Mouse (Mus musculus) heart, postnatal 25 days (tissue): ENCODE data around the gene Ddx39. TPM values are rescaled to one million over a fixed set of nuclear protein-coding genes. Genes with fewer than 3 reads are reported as not detected.

Experiments used
- DNase-seq: peaks from one replicate; pipeline ENCODE4 v3.0.0; 2022; ENCODE audit warnings: low spot score
- intact Hi-C: fragments of 180-260 bp; cut with DNase I; formaldehyde crosslinking; loops from one replicate; pipeline ENCODE4 v1.15.1; 2025
- microRNA-seq: library from miRNA; unstranded; fragments of <30 nt; microRNA quantifications from one replicate; pipeline ENCODE4 v1.2.0, GENCODE M21; 2022
- total RNA-seq, 2 experiments: library from RNA; stranded (reverse); gene quantifications; 2 replicates each; pipeline ENCODE4 v1.2.3; 2021

Gene Ddx39
- total RNA-seq, 2 experiments from 2014 or later: 20.0 to 21.6 TPM

- intact Hi-C loops: no loop called here
- DNase-seq: no peak
Observed at GRCm38 (mm10) chr8:83758298-83758697, 43.3 kb downstream of the Ddx39 start.

GRCm38 (mm10) chr8:83759231-83759759 lies 44.3 kb downstream of the Ddx39 start:
- intact Hi-C loops: no loop called here
- DNase-seq: no peak

- no peak for DNase-seq
- intact Hi-C loops: no loop called here
Observed at GRCm38 (mm10) chr8:83764116-83764515, 49.1 kb downstream of the Ddx39 start.

GRCm38 (mm10) chr8:83764717-83765116 lies 49.7 kb downstream of the Ddx39 start:
- intact Hi-C loops: no loop called here

DNA sequence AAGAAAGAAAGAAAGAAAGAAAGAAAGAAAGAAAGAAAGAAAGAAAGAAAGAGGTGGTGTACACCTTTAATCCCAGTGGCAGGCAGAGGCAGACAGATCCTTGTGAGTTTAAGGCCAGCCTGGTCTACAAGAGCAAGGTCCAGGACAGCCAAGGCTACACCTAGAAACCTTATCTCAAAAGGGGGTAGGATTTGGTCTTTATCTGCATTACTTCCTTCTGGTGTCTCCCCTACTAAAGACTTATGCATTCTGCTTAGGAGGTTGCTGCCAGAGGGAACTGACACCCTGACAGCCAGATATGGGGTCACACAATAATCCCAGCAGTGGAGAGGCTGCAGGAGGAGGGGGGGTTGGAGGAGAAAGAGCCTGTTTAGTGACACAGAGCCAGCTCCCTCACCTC lies 50.7 kb downstream of the Ddx39 start:
- no peak for DNase-seq
- intact Hi-C loops: no loop called here

More at GRCm38 (mm10) chr8:83764717-83765116, 49.7 kb downstream of the Ddx39 start:
- DNase-seq: no peak

GRCm38 (mm10) chr8:83767442-83767841 lies 52.5 kb downstream of the Ddx39 start:
- intact Hi-C loops: no loop called here
- DNase-seq: no peak

DNA sequence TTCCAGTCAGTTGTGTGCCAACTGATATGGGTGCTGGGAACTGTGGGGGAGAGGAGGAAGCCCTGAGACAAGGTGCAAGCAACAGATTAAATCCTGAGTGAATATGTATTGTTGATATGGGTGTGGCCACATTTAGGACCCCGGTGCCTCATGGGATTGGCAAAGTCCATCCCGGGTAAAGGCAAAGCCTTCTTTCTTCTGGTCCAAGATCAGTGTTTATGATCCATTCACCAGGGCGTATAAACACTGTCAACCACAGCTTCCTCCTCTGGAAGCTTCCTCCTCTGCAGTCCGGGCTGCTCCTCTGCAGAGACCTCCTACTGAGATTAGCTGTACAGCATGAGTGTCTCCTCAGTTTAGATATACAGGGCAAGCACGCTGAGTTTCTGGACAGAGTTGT lies 53.5 kb downstream of the Ddx39 start:
- intact Hi-C loops: no loop called here
- DNase-seq: no peak

- intact Hi-C loops: loop anchor here (5.0 kb wide), 1 partner anchor 32 kb away; no protein-coding TSS in a partner anchor
- no peak for DNase-seq
Observed at GRCm38 (mm10) chr8:83769720-83770119, 54.7 kb downstream of the Ddx39 start.

DNA sequence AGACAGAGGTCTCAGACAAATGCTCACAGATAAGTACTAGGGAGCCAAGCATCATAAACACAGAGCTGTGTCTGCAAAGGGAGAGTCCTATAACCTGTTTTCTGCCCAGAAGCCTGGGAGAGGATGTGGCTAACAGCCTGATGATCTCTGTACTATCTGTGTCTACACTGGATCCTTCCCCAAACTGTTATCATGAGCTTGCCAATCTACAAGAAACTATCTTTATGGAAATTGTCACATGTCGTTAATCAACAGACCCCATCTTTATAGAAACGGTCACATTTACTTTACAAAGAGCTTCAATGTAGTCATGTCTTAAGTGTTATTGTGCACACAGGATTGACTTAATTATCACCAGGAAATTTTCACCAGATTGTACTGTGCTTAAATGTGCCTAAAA lies 55.7 kb downstream of the Ddx39 start:
- DNase-seq: no peak
- intact Hi-C loops: loop anchor here (5.0 kb wide), 1 partner anchor 33 kb away; no protein-coding TSS in a partner anchor

- intact Hi-C loops: loop anchor here (5.0 kb wide), 1 partner anchor 34 kb away; no protein-coding TSS in a partner anchor
- DNase-seq: no peak
Observed at GRCm38 (mm10) chr8:83771791-83772190, 56.8 kb downstream of the Ddx39 start.

DNA sequence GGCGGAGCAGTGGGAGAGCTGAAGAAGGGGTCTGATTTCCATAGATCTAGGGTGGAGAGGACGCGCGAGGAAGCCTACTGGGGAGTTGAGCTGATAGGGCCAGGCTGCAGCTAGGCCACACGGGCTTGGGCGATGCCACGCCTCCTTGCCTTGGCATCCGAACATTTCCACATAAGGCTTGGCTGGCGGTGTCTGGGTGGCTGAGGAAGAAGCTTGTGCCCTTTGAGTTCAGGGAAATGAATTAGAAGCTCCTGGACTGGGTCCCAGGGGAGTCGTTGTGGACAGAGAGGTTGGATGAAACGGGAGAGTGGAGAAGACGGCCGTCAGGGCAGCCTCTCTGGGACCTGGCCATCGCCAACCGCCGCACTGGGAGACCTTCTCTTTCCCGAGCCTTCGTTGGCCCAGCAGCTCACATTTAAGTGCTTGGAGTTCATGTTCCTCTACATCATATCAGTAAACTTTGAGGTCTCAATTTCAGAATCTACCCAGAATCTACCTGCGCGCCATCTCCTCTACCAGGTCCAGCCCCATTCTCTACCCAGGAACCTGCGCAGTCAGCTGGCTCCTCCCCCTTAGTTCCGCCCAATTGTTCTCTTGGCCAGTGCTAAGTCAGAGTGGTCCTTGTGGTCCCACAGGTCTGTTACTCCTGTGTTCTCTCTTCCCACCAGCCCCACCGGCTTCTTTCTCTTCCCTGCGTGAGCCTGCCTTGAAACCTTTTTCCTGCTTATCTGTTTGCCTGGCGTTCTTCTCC lies 57.9 kb downstream of the Ddx39 start:
- intact Hi-C loops: loop anchor here (5.0 kb wide), 1 partner anchor 36 kb away; no protein-coding TSS in a partner anchor

DNA sequence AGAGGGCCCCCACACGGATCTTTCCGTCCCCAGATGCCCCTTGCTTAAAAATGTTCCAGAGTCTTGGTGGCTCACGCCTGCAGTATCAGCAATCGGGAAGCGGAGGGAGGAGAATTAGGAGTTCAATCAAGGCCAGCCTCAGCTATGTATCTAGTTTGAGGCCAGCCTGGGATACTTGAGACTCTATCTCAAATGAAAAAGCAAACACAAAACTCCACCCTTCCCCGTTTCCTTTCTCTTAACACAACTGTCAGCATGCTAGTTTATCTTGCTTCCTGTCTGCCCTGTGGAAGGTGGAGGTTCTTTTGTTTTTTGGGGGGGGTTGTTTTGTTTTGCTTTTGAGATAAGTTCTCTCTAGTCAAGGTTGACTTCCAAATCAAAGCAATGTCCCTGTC lies 58.5 kb downstream of the Ddx39 start:
- intact Hi-C loops: loop anchor here (5.0 kb wide), 1 partner anchor 36 kb away; no protein-coding TSS in a partner anchor

More for the DNA sequence above, 57.9 kb downstream of the Ddx39 start:
- DNase-seq: no peak

GRCm38 (mm10) chr8:83774221-83774620 lies 59.2 kb downstream of the Ddx39 start:
- no peak for DNase-seq
- intact Hi-C loops: loop anchor here (5.0 kb wide), 1 partner anchor 37 kb away; no protein-coding TSS in a partner anchor

More for the DNA sequence above, 58.5 kb downstream of the Ddx39 start:
- no peak for DNase-seq

Small RNA genes within 50 kb of the gene (microRNA-seq; reads per million reads assigned to microRNA genes)
- 1.1 reads per million for gene Mir1668

Other genes with a start within 250 kb of the Ddx39 start
- not detected for gene Olfr370, start 179.4 kb upstream of the Ddx39 start, total RNA-seq
- gene Ndufb7, start 148.5 kb upstream of the Ddx39 start, total RNA-seq: 100 to 1,000 TPM; 752 to 766 TPM
- gene Tecr, start 107.2 kb upstream of the Ddx39 start, total RNA-seq: 100 to 1,000 TPM; 381 to 389 TPM
- 10 to 100 TPM; 10.4 to 17.6 TPM for gene Dnajb1, start 107.0 kb upstream of the Ddx39 start, total RNA-seq
- gene Gipc1, start 62.5 kb upstream of the Ddx39 start, total RNA-seq: 10 to 100 TPM; 27.3 to 29.9 TPM
- gene Ptger1, start 48.5 kb upstream of the Ddx39 start, total RNA-seq: under 1 TPM; 0.25 to 0.34 TPM
- 10 to 100 TPM; 58.6 to 58.8 TPM for gene Pkn1, start 16.0 kb upstream of the Ddx39 start, total RNA-seq
- gene Adgre5, start 26.1 kb downstream of the Ddx39 start, total RNA-seq: 10 to 100 TPM; 39.4 to 56.9 TPM
- 10 to 100 TPM; 12.7 to 17.8 TPM for gene Adgrl1, start 184.9 kb downstream of the Ddx39 start, total RNA-seq
- gene Gm10644, start 240.0 kb downstream of the Ddx39 start, total RNA-seq: under 1 TPM; 0.61 to 0.70 TPM
- gene Asf1b, start 240.3 kb downstream of the Ddx39 start, total RNA-seq: 1 to 10 TPM; 1.1 to 1.7 TPM